Mouse (Mus musculus): ENCODE measurements at regions not wholly inside any gene's neighbourhood (a gene's known extent, or its start where the extent isn't known, plus 50 kb on each side); places are given as distances from the start of the nearest gene placed in this dataset.

DNA sequence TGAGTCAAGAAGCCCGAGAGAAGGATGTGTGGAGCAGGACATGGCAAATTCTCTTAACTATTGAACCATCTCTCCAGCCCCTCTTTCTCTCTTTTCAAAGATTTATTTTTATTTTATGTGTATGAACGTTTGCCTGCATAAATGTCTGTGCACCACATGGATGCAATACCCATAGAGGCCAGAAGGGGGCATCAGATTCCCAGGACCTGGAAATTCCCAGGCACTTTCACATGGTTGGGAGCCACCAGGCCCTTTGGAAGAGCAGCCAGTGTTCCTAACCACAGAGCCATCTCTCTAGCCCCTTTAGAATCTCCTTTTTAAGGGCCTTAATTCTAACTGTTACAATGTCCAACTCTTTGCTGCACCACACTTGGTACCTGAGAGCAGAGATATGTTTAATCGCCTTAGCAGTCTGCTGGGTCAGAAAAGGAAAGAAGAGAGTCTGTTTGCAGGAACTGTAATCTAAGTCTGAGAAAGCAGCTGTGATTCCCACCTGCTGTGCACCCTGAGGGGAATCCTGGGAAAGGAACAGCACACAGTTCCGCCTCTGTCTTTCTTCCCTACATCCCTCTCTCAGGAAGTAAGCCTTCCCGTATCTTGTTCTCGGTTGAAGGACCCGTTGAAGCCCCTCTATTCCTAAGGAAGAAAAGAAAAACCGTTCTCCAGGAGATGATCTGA is 186.8 kb downstream of the Katnal1 start:
- DNase-seq (ENCODE audit: low spot score), result no peak

GRCm38 (mm10) chr5:148741267-148742004 is 187.7 kb downstream of the Katnal1 start:
- no peak for DNase-seq (ENCODE audit: low spot score)

DNA sequence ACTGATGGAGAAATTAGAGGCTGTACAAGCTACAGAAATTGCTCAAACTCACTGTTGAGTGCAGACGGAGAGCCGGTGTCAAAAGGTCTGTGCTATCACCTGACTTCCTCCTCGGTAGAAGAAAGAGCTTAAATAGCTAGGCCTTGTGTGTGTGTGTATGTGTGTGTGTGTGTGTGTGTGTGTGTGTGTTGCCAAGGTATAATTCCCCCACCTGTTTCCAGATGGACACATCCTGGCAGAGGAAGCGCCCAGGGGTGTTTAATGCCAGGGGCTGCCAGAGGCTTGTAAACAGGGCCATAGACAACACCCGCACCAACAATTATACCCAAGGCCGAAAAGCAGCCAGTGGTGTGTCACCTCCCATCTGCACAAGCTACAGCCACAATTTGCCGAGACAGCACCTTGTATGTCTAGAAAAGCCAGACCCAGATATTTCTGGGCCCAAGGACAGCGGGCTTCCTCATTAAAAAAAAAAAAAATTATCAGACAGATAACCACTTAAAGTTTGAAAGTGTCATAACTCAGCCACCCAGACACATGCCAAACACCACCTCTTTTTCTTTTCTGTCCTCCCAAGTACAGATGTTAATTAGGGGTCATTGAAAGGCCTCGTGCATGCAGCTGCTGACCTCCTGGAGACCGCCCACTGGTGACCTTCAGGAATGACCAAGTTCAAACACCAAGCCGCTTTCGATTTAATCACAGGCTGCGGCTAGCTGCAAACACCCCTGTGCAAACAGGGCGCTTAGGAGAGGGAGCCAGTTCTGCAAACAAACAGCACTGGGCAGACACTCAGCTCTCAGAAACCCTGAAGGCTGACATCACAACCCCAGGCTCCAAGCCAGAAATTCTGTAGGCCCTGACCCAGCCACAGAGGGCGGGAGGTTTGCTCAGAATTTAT is 188.0 kb upstream of the Ubl3 start:
- DNase-seq (ENCODE audit: low spot score), result peak; percentile 26

DNA sequence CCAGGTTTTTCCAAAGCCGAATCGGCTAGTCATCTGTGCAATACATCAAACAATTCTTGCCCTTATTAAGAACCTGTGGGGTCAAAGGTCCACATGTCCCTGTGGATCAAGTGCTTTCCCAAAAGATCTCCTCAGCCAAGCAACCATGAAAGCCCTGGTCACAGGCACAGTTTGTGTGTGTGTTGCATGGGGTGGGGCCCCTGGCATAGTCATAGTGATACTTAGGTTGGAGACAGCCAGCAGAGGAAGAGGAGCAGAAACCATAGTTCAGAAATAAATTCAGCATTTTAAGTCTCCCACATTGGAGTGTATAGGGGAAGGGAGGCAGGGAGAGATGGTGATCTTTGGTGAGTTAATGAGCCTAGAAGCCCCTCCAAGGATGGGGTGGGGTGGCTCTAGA is 187.1 kb upstream of the Ubl3 start:
- no peak for DNase-seq (ENCODE audit: low spot score)

DNA sequence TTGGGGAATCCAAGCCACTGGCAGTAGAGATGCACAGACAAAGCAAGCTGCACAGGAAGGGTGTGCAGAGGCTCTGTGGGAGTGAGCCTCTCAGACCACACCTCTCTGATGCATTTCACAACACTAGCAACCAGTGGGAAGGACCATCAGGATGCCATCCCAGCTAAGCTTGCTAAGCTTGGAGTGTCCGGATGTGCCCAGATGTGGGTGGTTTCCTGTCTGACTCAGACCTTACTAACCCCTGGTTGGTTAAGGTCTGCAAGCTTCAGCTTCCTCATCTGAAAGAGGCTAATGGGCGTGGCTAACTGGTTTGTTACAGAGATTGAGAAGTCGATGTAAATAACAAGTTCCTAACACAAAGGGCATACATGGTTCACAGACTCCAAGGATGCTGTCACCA is 186.6 kb upstream of the Ubl3 start:
- DNase-seq (ENCODE audit: low spot score), result no peak

GRCm38 (mm10) chr5:148729541-148729940 is 177.0 kb upstream of the Ubl3 start:
- DNase-seq (ENCODE audit: low spot score), result no peak

DNA sequence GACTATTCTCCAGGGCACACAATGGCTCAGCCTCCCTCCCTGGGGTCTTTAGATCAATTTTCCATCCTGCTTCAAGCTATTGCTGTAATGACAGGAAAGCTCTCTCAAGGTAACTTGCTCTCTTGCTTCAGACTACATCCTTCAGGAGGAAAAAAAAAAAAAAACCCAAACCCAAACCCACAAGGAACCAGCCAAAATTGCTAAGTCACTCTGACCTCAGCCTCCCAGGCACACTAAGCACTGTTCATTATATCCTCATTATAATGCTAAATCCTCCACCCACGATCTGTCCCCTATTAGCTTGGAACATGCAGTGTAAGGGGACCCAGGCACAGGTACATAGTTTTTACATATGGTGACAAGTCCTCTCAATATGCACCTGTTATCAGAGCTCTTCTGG is 175.9 kb upstream of the Ubl3 start:
- no peak for DNase-seq (ENCODE audit: low spot score)

DNA sequence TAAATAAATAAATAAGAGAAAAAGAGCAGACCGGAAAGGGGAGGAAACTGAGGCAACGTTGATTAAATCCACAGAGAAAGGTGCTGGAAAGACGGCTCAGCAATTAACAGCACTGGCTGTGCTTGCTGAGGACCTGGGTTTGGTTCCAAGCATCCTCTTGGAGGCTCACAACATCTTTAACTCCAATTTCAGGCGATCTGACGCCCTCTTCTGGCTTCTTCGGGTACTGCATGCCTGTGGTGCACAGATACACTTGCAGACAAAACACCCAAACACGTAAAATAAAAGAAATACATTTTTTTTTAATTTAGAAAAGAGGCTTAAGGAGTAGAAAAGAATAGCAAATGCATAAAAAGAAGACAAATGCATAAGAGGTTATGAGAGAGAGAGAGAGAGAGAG is 173.9 kb upstream of the Ubl3 start:
- no peak for DNase-seq (ENCODE audit: low spot score)

DNA sequence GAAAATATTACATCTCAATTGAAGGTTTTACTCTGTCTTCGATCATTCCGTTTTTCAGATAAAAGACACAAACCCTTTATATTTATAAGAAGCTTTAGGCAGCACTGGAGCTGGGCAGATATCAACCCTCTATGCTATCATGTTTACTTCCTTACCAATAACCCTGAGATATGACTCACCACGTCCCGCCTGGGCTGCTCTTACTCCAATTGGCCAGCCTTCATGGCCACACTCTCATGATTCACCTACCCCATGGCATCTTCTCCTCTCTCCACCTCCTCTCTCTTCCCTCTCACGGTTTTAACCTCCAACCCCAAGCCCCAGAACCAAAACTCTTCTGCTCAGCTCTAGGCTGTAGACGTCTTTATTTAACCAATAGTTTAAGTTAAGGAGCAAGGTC is 171.9 kb upstream of the Ubl3 start:
- no peak for DNase-seq (ENCODE audit: low spot score)

DNA sequence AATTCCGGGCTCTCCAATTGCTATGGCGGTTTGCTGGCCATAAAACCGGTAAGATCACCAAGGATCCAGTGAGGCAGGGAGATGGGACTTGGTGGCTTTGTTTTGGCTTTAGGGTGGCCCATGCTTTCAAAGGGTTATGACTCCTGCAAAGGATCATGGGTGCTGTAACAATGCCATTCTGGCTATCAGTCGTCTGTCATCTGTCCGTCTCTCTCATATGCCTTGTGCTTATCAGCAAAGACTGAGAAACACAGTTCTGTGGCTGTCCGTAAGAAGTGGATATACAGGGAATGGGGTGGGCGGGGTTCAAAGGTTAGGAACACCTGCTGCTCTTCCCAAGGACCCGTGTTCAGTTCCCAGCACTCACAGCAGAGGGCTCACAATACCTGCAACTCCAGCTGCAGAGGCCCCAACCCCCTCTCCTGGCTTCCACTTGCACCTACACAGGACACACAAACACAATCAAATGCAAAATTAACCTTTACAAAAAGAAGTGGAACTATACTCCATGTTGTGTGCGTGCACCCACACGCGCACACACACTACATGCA is 171.2 kb upstream of the Ubl3 start:
- DNase-seq (ENCODE audit: low spot score), result no peak

GRCm38 (mm10) chr5:148720604-148721003 is 168.0 kb upstream of the Ubl3 start:
- no peak for DNase-seq (ENCODE audit: low spot score)

DNA sequence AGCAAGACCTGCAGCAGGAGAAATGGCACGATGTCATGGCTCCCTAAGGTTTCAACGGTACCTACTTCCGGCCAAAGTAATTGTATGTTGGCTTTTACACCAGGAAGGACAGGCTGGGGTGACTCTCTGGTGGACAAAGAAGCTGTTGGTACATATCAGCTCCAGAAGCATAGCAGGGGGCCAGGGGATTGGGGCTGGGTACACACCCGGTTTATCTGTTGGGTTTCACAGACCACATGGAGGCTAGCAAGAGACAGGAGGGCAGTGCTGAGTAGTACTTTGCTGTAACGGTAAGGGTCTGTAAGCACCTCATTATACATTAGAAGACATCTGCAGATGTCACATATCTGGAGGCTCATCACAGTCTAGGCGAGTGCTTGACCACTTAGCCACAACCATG is 164.0 kb upstream of the Ubl3 start:
- DNase-seq (ENCODE audit: low spot score), result no peak

DNA sequence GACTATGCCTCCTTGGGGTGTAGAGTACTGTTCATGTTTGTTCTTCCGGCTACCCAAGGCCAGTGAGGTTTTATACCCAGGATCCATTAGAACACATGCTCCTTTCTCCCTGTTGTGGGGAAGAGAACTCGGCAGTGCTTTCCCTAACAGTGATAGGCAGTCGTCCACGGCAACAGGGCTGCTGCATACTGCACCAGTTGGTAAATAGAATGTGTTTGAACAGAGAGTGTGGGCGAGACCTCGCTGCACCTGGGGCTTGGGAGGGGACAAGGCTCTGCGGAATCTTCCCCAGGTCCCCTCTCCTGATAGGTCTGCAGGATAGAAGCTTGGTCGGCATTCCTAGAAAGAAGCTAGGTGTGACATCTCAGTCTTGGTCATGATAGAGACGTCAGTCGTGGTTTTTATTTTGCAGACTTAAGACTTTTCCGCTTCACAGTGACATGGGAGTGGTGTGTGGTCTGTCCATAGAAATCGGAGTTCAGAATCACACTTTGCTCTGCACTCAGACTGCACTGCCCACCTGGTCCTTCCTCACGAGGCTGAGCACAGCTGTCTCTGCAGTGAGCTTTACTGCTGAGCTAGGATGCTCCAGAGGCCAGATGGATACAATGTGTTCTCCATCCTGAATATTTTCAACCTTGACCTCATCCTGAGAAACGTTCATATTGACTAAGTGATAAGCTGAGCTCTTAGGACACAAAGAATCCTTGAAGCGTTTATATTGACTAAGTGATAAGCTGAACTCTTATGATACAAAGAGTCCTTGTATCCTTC is 162.8 kb upstream of the Ubl3 start:
- no peak for DNase-seq (ENCODE audit: low spot score)

DNA sequence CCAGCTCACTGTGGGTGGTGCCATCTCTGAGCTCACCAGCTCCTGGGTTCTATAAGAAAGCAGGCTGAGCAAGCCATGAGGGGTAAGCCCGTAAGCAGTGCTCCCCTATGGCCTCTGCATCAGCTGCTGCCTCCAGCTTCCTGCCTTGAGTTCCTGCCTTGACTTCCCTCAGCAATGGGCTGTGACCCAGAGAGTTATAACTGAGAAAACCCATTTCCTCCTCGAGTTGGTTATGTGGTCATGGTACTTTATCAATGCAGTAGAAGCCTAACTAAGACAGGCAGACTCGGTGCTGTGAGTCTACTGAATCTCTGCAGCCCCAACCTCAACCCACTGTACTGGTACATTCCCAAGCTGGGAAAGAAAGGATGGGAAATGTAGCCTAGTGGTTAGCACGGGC is 162.2 kb upstream of the Ubl3 start:
- no peak for DNase-seq (ENCODE audit: low spot score)

DNA sequence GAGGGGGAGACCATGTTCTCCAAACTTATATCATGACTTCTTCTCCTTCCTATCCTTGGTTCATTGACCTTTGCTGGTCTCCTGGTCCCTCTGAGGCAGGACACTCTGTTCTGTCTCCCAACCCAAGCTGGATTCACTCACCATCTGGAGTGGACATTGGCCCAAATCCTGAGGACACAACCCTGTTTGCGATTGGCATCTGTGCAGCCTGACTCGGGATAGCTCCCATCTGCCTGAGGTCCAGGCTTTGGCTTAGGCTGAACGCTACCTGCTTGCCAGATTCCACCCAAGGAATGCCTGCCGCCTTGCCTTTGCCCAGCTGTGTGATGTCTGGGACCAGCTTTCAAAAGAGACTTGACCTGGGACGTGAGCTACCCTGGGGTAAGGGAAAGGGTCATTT is 161.2 kb upstream of the Ubl3 start:
- DNase-seq (ENCODE audit: low spot score), result no peak

DNA sequence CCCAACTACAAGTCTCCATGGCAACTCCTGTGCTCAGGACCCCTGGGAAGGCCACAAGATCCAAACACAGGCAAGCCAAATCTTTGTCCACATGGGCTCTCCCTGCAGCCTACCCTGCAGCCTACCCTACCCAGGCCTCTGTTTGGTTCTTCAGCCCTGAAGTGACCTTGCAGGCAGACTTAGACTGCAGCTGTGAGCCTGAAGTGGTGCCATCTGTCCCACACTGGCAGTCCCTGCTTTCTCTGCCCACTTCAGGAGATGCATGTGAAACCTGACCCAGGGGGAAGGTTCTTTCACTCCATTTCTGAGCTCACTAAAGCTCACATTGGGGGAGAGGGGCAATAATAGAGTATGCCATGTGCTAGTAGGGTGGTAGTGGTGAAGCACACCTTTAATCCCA is 160.4 kb upstream of the Ubl3 start:
- no peak for DNase-seq (ENCODE audit: low spot score)

DNA sequence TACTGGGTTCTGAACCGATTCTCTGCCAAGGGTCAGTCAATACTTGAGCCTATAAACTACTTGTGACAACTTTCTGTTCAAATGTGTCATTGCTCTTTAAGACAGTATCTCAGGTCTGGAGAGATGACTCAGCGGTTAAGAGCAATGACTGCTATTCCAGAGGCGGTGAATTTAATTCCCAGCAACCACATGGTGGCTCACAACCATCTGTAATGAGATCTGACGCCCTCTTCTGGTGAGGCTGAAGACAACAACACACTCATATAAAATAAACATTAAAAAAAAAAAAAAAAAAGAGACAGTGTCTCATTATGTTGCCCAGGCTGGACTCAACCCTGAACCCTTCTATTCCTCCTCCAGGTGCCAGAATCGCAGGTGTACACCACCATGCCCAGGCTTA is 159.0 kb upstream of the Ubl3 start:
- DNase-seq (ENCODE audit: low spot score), result no peak

DNA sequence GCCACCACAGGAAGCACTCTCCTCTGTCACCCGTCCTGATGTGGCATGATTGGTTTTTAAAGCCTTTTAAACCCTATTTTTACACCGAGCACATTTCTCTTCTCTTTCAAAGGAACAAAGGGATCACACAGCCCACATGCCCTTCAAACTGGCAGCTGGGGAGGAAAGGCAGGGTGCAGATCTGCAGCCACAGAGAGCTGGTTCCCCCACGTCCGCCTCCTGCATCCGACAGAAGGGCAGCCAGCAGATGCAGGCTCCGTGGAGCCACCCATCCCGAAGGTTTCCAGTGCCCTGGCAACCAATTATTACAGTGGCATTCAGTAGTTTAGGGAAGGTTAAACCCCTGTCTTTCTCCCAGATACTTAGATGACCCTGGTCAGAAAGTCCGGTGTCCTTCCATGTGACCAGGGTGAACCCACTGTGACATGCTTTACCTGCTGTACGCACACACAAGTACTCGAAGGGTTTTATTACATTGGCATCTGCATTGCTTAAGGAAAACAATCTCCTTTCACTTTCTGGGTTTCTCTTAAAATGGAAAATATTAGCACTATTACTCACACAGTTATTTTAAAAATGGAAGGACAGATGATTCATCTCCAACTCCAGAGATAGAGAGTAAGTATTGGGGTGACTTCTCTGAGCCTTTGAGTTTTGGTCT is 156.7 kb upstream of the Ubl3 start:
- no peak for DNase-seq (ENCODE audit: low spot score)

DNA sequence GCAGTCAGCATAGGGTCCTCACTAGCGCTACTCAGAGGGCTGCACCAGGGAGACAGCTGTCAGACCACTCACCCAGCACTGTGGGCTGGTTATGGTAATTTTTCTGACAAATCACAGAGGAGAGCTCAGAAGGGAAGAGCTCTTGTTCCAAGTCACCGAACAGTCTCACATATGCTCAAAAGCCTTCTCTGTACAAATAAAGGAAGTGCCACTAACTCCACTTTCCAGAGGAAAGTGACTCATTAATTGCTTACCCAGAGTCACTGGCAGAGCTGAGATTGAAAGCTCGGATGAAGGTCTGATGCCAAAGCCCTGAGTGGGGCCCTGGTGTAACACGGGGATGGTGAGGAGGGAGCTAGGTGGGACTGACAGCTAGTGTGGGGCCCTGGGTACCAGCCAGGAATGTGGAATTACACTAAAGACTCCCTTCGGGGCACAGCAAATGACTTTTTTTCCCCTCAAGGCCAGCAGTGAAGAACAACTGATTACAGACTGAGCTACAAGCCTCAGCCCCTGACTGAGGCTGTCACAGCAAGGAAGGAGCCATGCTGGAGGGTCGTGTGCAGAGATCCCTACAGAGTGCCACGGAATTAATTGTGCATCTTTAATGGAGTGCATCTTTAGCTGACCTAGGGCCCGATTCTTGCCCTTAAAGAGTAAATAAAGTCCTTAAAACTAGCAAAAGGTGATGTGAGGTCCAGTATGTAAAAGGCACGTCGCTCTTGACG is 155.6 kb upstream of the Ubl3 start:
- no peak for DNase-seq (ENCODE audit: low spot score)

DNA sequence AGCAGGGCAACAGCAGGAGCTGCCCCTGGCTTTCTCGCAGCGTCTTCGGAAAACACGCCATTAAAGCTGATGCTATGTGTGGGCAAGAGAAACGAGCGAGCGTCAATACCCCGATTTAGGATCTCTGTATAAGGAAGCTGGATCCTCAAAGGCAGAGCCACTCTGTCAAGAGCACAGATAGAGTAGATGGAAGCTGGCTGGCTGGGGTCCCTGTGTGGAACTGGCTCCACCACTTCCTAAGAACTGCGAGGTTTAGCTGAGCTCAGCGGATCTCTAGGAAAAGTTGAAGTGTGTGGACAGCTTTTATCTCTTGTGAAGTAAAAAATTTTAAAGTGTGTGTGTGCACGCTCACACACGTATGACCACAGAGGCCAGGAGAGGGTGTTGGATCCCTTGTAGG is 154.7 kb upstream of the Ubl3 start:
- no peak for DNase-seq (ENCODE audit: low spot score)

Data from yolk sac, embryonic 10.5 days (tissue).